Mouse (Mus musculus): ENCODE measurements around the gene Ttc28. TPM values are rescaled to one million over a fixed set of nuclear protein-coding genes. Genes with fewer than 3 reads are reported as not detected.
"Not testable (repeated sequence)": the region's sequence is repeated elsewhere in the genome, so short reads cannot be mapped to it uniquely, and the experiment has no call there.

Gene Ttc28
- total RNA-seq, 1 experiment = 5.8 TPM

DNA sequence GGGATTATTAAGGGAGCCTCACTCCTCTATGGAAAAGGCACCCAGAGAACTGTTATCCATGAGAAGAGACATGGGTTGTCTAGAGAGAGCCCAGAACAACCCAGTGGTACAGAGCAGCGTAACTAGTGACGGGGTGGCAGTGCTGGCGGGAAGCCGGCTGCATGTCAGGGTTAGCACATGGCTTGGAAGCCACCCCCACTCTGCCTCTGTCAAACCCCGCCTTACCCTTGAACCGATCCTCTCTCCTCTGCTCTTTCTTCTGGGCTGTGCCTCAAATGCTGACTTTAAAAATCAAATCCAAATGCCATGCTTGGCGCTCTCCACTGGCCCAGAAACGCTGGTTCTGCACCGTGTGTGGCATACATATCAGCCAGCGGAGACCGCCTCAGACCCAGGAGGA lies 375.2 kb downstream of the Ttc28 start:
- H3K9ac ChIP-seq (ENCODE audit: insufficient read depth, low read depth, low read length, poor library complexity, severe bottlenecking) = no peak overlapping the region

DNA sequence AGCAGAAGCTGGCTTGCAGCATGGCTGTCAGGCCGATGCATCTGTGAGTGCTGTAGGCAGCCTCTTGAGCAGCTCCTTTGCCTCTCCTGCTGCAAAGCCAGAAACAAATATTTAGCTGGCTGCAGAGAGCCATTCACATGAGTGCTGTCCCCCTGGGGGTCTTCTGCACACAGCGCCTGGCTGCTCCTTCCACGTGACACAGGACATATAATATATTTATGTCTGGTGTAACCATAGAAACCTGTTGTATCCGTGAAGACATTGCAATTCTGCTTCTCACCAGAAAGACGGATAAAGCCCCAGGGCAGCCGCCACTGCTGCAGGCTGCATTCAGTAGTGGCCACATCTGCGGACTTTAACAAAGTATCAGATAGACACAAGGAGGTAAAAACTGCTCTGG lies 376.6 kb downstream of the Ttc28 start:
- DNase-seq (ENCODE audit: low read depth, low spot score) = no peak
- Histone ChIP-seq H3K36me3 (ENCODE audit: control insufficient read depth, insufficient read depth, low read length, poor library complexity, severe bottlenecking) (no peaks in the 10 kb centered on the region), H3K9me3 (ENCODE audit: control insufficient read depth, insufficient read depth, low read depth, low read length) (no peaks in the 10 kb centered on the region), H3K9ac (ENCODE audit: insufficient read depth, low read depth, low read length, poor library complexity, severe bottlenecking) (no peak overlapping the region), H3K27ac (ENCODE audit: insufficient read depth, low read depth, low read length, poor library complexity, severe bottlenecking) (no peak overlapping the region), H3K4me1 (ENCODE audit: control insufficient read depth in 2 of 2, insufficient read depth in 2 of 2, low read length in 2 of 2, poor library complexity in 1 of 2) (no peaks in the 10 kb centered on the region; a peak in 1 of 4 replicates), H3K4me3 (ENCODE audit: insufficient read depth in 1 of 2, low read depth in 1 of 2, low read length in 2 of 2, poor library complexity in 1 of 2, severe bottlenecking in 1 of 2) (no peak overlapping the region)
- TF ChIP-seq HCFC1 (IDR thresholded peaks at IDR 0.05; ENCODE audit: borderline replicate concordance, insufficient read depth, low read length) = no peak
- TF ChIP-seq CHD2 (IDR thresholded peaks at IDR 0.05; ENCODE audit: low read depth, low read length) = no peak
- no peak for TF ChIP-seq ZC3H11A (IDR thresholded peaks at IDR 0.05; ENCODE audit: borderline replicate concordance, low read depth, low read length)
- no peak for TF ChIP-seq ZNF384 (IDR thresholded peaks at IDR 0.05; ENCODE audit: low read depth, low read length)
- TF ChIP-seq MAFK (IDR thresholded peaks at IDR 0.05; ENCODE audit: insufficient read depth, low read depth, low read length) = no peak
- in situ Hi-C loops (cut with MboI; ENCODE audit: low sequenced_read_pairs in 2 of 2, unreplicated experiment in 2 of 2) = no loop called here

More for the DNA sequence above, 375.2 kb downstream of the Ttc28 start:
- TF ChIP-seq CHD2 (IDR thresholded peaks at IDR 0.05; ENCODE audit: low read depth, low read length) (no peak), ZC3H11A (IDR thresholded peaks at IDR 0.05; ENCODE audit: borderline replicate concordance, low read depth, low read length) (no peak), HCFC1 (IDR thresholded peaks at IDR 0.05; ENCODE audit: borderline replicate concordance, insufficient read depth, low read length) (no peak), ZNF384 (IDR thresholded peaks at IDR 0.05; ENCODE audit: low read depth, low read length) (no peak), MAFK (IDR thresholded peaks at IDR 0.05; ENCODE audit: insufficient read depth, low read depth, low read length) (no peak)
- DNase-seq (ENCODE audit: low read depth, low spot score) = no peak
- H3K36me3 ChIP-seq (ENCODE audit: control insufficient read depth, insufficient read depth, low read length, poor library complexity, severe bottlenecking) = no peaks in the 10 kb centered on the region
- H3K4me3 ChIP-seq (ENCODE audit: insufficient read depth in 1 of 2, low read depth in 1 of 2, low read length in 2 of 2, poor library complexity in 1 of 2, severe bottlenecking in 1 of 2) = no peak overlapping the region
- no peaks in the 10 kb centered on the region for H3K9me3 ChIP-seq (ENCODE audit: control insufficient read depth, insufficient read depth, low read depth, low read length)
- in situ Hi-C loops (cut with MboI; ENCODE audit: low sequenced_read_pairs in 2 of 2, unreplicated experiment in 2 of 2) = no loop called here
- H3K27ac ChIP-seq (ENCODE audit: insufficient read depth, low read depth, low read length, poor library complexity, severe bottlenecking) = no peak overlapping the region
- no peaks in the 10 kb centered on the region; a peak in 1 of 4 replicates for H3K4me1 ChIP-seq (ENCODE audit: control insufficient read depth in 2 of 2, insufficient read depth in 2 of 2, low read length in 2 of 2, poor library complexity in 1 of 2)

DNA sequence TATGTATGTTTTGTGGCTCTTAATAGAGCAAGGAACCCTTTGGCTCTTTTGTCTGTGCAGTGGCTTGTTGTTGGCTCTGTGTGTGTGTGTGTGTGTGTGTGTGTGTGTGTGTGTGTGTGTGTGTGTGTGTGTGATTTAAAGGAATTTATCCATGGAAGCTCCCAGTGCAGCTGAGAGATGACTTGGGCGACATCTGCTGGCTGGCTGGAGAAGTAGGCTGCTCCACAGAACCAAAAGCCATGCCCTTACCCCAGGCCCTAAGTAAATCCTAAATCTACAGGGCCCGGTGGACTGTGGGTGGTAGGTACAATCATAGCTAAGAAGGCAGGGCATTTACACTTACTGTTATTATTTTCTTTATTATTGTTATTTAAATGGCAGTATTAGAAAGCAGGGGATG lies 377.5 kb downstream of the Ttc28 start:
- Histone ChIP-seq H3K27ac (ENCODE audit: insufficient read depth, low read depth, low read length, poor library complexity, severe bottlenecking) (no peak overlapping the region), H3K36me3 (ENCODE audit: control insufficient read depth, insufficient read depth, low read length, poor library complexity, severe bottlenecking) (no peaks in the 10 kb centered on the region), H3K9me3 (ENCODE audit: control insufficient read depth, insufficient read depth, low read depth, low read length) (no peaks in the 10 kb centered on the region), H3K9ac (ENCODE audit: insufficient read depth, low read depth, low read length, poor library complexity, severe bottlenecking) (no peak overlapping the region), H3K4me3 (ENCODE audit: insufficient read depth in 1 of 2, low read depth in 1 of 2, low read length in 2 of 2, poor library complexity in 1 of 2, severe bottlenecking in 1 of 2) (no peak overlapping the region), H3K4me1 (ENCODE audit: control insufficient read depth in 2 of 2, insufficient read depth in 2 of 2, low read length in 2 of 2, poor library complexity in 1 of 2) (no peaks in the 10 kb centered on the region; a peak in 1 of 4 replicates)
- peak; percentile 49 for DNase-seq (ENCODE audit: low read depth, low spot score)
- TF ChIP-seq ZNF384 (IDR thresholded peaks at IDR 0.05; ENCODE audit: low read depth, low read length) (no peak), ZC3H11A (IDR thresholded peaks at IDR 0.05; ENCODE audit: borderline replicate concordance, low read depth, low read length) (peak; percentile 64), CHD2 (IDR thresholded peaks at IDR 0.05; ENCODE audit: low read depth, low read length) (no peak), HCFC1 (IDR thresholded peaks at IDR 0.05; ENCODE audit: borderline replicate concordance, insufficient read depth, low read length) (no peak), MAFK (IDR thresholded peaks at IDR 0.05; ENCODE audit: insufficient read depth, low read depth, low read length) (no peak)
- in situ Hi-C loops (cut with MboI; ENCODE audit: low sequenced_read_pairs in 2 of 2, unreplicated experiment in 2 of 2) = no loop called here

DNA sequence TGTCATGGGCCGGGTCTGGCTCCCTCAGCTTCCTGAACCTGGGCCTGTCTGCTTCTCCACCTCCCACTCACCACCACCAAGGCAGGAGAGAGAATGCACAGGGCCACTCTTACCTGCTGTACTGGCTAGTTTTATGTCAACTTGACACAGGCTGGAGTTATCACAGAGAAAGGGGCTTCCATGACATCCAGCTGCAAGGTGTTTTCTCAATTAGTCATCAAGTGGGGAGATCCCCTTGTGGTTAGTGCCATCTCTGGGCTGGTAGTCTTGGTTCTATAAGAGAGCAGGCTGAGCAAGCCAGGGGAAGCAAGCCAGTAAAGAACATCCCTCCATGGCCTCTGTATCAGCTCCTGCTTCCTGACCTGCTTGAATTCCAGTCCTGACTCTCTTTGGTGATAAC lies 381.6 kb downstream of the Ttc28 start:
- DNase-seq (ENCODE audit: low read depth, low spot score); H3K9me3 ChIP-seq (ENCODE audit: control insufficient read depth, insufficient read depth, low read depth, low read length); H3K27ac ChIP-seq (ENCODE audit: insufficient read depth, low read depth, low read length, poor library complexity, severe bottlenecking); H3K9ac ChIP-seq (ENCODE audit: insufficient read depth, low read depth, low read length, poor library complexity, severe bottlenecking); H3K36me3 ChIP-seq (ENCODE audit: control insufficient read depth, insufficient read depth, low read length, poor library complexity, severe bottlenecking); in situ Hi-C loops (cut with MboI; ENCODE audit: low sequenced_read_pairs in 2 of 2, unreplicated experiment in 2 of 2); H3K4me1 ChIP-seq (ENCODE audit: control insufficient read depth in 2 of 2, insufficient read depth in 2 of 2, low read length in 2 of 2, poor library complexity in 1 of 2); H3K4me3 ChIP-seq (ENCODE audit: insufficient read depth in 1 of 2, low read depth in 1 of 2, low read length in 2 of 2, poor library complexity in 1 of 2, severe bottlenecking in 1 of 2): not testable (repeated sequence)
